Comparison of ENCODE assay signal across 8 mouse cellular contexts in genomic region chr17:71965733-71966606, GRCm38 (mm10).
DNase-seq lines count a peak whose midpoint lies in the region; ATAC-seq and TF ChIP-seq lines count a peak whose summit lies in the region.

No protein-coding gene starts in this region.

- TF ChIP-seq POLR2A in heart, adult 2 months (IDR thresholded peaks at IDR 0.05; ENCODE audit: insufficient read depth, low read depth, low read length) = no peak

- WGBS in heart, adult 2 months = 56% methylated on average over 9 of the region's 9 CpGs
- 69% methylated on average over 9 of the region's 9 CpGs for WGBS in heart, embryonic 12.5 days
- 62% methylated on average over 9 of the region's 9 CpGs for WGBS in stomach, postnatal 0 days

- ATAC-seq in heart, embryonic 12.5 days (ENCODE audit: insufficient number of reproducible peaks, low FRiP score) = no peak
- peak; percentile 86 for ATAC-seq in megakaryocyte progenitor cell, adult 5-6 weeks (replicated peaks; ENCODE audit: poor library complexity)
- ATAC-seq in stomach, postnatal 0 days (ENCODE audit: low FRiP score, low TSS enrichment) = no peak

- H3K4me3 ChIP-seq in heart, adult 2 months = no peak overlapping the region
- H3K4me3 ChIP-seq in heart, embryonic 12.5 days = no peak overlapping the region
- H3K4me3 ChIP-seq in C2C12 (ENCODE audit: insufficient read depth, poor library complexity, severe bottlenecking) = no peak overlapping the region
- no peak overlapping the region for H3K4me3 ChIP-seq in stomach, postnatal 0 days (ENCODE audit: low read depth, low read length)

- H3K9ac ChIP-seq in heart, adult 2 months (ENCODE audit: low read depth, low read length) = no peak overlapping the region
- H3K9ac ChIP-seq in heart, embryonic 12.5 days = no peak overlapping the region
- H3K9ac ChIP-seq in stomach, postnatal 0 days (ENCODE audit: low read length) = no peak overlapping the region

- no peaks in the 10 kb centered on the region for H3K36me3 ChIP-seq in heart, adult 2 months (ENCODE audit: control insufficient read depth, insufficient read depth, low read length)
- H3K36me3 ChIP-seq in heart, embryonic 12.5 days = no peaks in the 10 kb centered on the region
- no peaks in the 10 kb centered on the region for H3K36me3 ChIP-seq in C2C12 (ENCODE audit: control insufficient read depth, insufficient read depth)
- no peaks in the 10 kb centered on the region for H3K36me3 ChIP-seq in stomach, postnatal 0 days (ENCODE audit: control insufficient read depth, insufficient read depth, low read length)

- TF ChIP-seq CTCF in heart, adult 2 months (IDR thresholded peaks at IDR 0.05) = peak; percentile 74
- peak; percentile 72 for TF ChIP-seq CTCF in C2C12 (IDR thresholded peaks at IDR 0.05; ENCODE audit: control insufficient read depth, insufficient read depth, insufficient read length)
- peak; percentile 76 for TF ChIP-seq CTCF in stomach, postnatal 0 days (IDR thresholded peaks at IDR 0.05; ENCODE audit: low read depth)

- no peak overlapping the region for H3K27ac ChIP-seq in heart, adult 2 months
- no peak overlapping the region for H3K27ac ChIP-seq in heart, embryonic 12.5 days (ENCODE audit: poor library complexity, severe bottlenecking)
- no peak overlapping the region for H3K27ac ChIP-seq in stomach, postnatal 0 days (replicated peaks)

- H3K79me2 ChIP-seq in heart, adult 2 months (replicated peaks; ENCODE audit: control insufficient read depth, insufficient read depth, low read length) = no peaks in the 10 kb centered on the region
- no peaks in the 10 kb centered on the region for H3K79me2 ChIP-seq in C2C12 (ENCODE audit: control insufficient read depth, insufficient read depth)

- H3ac ChIP-seq in C2C12 (ENCODE audit: control insufficient read depth, insufficient read length, low read depth) = no peak overlapping the region

- H3K27me3 ChIP-seq in heart, adult 2 months (ENCODE audit: control insufficient read depth, insufficient read depth, low read length) = no peaks in the 10 kb centered on the region
- no peaks in the 10 kb centered on the region for H3K27me3 ChIP-seq in heart, embryonic 12.5 days (replicated peaks)
- no peaks in the 10 kb centered on the region for H3K27me3 ChIP-seq in C2C12 (ENCODE audit: control insufficient read depth, insufficient read depth, insufficient read length)
- no peaks in the 10 kb centered on the region for H3K27me3 ChIP-seq in stomach, postnatal 0 days (ENCODE audit: control insufficient read depth, insufficient read depth, low read length)

- H3K79me3 ChIP-seq in C2C12 (ENCODE audit: low read depth) = no peaks in the 10 kb centered on the region

- 0 out of 2 replicates have a peak, but pooled peaks have one; percentile 15 for TF ChIP-seq EP300 in heart, adult 2 months (IDR thresholded peaks at IDR 0.05; ENCODE audit: insufficient read depth, low read depth, low read length)
- TF ChIP-seq EP300 in stomach, postnatal 0 days (optimal IDR thresholded peaks at IDR 0.05) = no peak

- no peaks in the 10 kb centered on the region for H3K9me3 ChIP-seq in heart, embryonic 12.5 days (replicated peaks)
- no peaks in the 10 kb centered on the region for H3K9me3 ChIP-seq in stomach, postnatal 0 days (ENCODE audit: control insufficient read depth, low read length)

- no peak overlapping the region for H3K4me2 ChIP-seq in heart, embryonic 12.5 days
- H3K4me2 ChIP-seq in stomach, postnatal 0 days (replicated peaks; ENCODE audit: low read depth) = no peak overlapping the region

- intact Hi-C loops in heart, adult 2 months (cut with DNase I) = loop anchor here (1.0 to 10.0 kb wide), 3 partner anchors 276 to 819 kb away; no protein-coding TSS in a partner anchor

- DNase-seq in heart, adult 2 months = peak; percentile 40 to 41
- DNase-seq in cerebellum, adult 8-10 months = peak; percentile 66
- peak; percentile 33 for DNase-seq in gastrocnemius, postnatal 25 days
- peak; percentile 66 for DNase-seq in kidney, postnatal 14 days
- DNase-seq in stomach, postnatal 0 days (ENCODE audit: low spot score) = no peak

- H3K4me1 ChIP-seq in heart, adult 2 months (ENCODE audit: control insufficient read depth, insufficient read depth, low read length) = no peaks in the 10 kb centered on the region
- 0 out of 2 replicates have a peak, but pooled peaks cover 4% of the 10 kb centered on the region for H3K4me1 ChIP-seq in heart, embryonic 12.5 days (replicated peaks)
- no peaks in the 10 kb centered on the region for H3K4me1 ChIP-seq in stomach, postnatal 0 days (replicated peaks; ENCODE audit: control insufficient read depth, insufficient read depth)

TF ChIP-seq in C2C12, 6 proteins besides CTCF, POLR2A, EP300 and RAD21:
- TF ChIP-seq MYOG (IDR thresholded peaks at IDR 0.05; ENCODE audit: control insufficient read depth, extremely low read depth, insufficient read length) = no peak
- no peak for TF ChIP-seq MAX (IDR thresholded peaks at IDR 0.05)
- peak; percentile 7 for TF ChIP-seq MYOD1 (IDR thresholded peaks at IDR 0.05; ENCODE audit: control insufficient read depth, insufficient read length, low read depth)
